Mouse (Mus musculus) gastrocnemius, adult 18-20 months (tissue): ENCODE results near the gene Lmna. TPM values are rescaled to one million over a fixed set of nuclear protein-coding genes. Genes with fewer than 3 reads are reported as not detected.

Source experiments
- DNase-seq: peaks from one replicate; pipeline ENCODE4 v3.0.0; 2021; ENCODE audit warnings: low spot score
- total RNA-seq, 2 experiments: library from RNA; stranded (reverse); gene quantifications; 2 replicates each; pipeline ENCODE4 v1.2.3; 2021

The Lmna gene
- total RNA-seq, 2 experiments from 2014 or later = 68.3 to 89.6 TPM

DNA sequence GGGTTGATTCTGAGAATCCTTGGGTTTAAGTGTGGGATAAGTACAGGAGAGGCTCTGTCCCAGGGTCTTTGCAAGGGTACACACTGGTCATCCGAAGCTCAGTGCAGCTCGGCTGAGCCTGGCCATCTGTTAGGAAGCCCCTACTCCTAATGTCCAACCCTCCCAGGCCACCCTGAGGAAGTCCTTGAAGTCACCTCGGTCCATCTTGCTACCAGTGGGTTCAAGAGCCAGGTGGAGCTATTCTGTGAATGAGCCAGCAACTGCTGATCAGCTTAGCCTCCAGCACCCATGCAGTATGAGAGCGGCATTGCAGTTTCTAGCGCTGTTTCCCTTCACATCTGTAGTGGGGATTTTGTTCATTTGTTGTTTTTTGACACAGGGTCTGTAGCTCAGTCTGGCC is 30.3 kb upstream of the Lmna start:
- DNase-seq = no peak

DNA sequence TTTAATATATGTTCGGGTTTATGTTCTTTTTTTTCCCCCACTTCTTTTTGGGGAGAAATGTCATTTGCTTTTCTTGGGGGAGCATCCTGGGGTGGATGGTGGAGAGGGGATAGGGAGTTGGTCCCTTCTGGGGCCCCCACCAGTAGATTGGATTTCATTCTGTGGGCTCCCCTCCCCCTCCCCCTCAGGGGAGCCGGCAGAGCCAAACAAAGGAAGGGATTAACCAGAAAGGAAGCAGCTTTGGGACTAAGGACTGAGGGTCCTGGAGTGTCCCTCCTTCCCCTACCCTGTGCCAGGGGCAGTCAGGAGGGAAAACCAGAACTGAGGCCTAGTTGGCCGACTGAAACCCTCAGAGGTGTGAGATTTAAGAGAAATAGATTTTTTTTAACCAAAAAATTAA is 29.6 kb upstream of the Lmna start:
- DNase-seq = no peak

DNA sequence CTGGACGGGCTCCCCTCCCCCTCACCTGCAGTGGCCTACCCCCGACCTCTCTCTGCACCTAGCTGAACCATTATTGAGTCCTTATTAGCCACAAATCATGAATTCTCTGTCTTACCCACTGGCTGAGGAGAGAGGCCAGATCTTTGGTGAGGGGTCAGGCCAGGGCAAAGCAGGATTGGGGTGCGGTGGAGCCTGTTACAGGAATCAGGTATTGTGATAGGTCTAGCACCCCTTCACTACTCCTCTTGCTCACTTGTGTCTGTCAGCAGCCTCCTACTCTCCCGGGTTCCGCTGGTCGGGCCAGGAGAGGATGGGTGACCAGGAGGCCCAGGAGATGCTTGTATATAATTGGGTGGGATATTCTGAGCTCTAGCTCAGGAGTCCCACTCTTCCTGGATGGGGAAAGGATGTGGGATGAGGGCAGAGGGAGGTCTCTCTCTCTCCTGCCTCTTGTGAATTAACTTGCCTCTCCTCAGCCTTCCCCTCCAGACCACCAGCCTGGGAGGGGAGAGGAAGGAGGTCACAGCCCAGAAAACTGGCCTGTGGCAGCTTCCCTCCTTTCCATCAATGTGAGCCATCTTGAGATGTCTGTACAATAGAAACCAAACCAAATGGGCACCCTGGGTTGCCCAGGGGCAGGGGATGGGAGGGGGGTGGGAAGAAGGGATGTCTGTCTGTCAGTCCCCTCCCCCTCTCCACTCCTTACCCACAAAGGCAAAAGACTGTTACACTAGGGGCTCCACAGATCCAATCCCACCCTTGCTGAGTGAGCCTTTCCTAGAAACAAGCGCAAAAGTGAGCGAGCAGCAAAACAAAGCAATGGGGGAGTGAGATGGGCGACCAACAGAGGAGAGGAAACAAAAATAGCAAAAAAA is 28.8 kb upstream of the Lmna start:
- DNase-seq = no peak

DNA sequence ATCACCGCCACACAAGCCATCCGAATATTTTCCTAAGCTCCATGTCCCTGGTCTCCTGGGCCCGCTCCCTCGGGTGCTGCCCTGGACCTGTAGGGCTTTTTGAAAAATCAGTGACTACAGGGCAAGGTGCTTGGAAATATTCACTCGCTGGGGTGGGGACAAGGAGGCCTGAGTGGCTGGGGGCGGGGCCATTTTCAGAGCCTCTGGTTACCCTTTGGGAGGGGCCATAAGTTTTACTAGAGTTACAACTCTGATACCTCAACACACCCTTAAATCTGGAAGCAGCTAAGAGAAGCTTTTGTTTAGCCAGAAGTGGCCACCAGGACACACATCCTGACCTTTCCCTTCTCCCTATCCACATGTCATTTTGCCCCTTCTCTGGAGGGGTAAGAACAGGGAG is 27.4 kb upstream of the Lmna start:
- no peak for DNase-seq

DNA sequence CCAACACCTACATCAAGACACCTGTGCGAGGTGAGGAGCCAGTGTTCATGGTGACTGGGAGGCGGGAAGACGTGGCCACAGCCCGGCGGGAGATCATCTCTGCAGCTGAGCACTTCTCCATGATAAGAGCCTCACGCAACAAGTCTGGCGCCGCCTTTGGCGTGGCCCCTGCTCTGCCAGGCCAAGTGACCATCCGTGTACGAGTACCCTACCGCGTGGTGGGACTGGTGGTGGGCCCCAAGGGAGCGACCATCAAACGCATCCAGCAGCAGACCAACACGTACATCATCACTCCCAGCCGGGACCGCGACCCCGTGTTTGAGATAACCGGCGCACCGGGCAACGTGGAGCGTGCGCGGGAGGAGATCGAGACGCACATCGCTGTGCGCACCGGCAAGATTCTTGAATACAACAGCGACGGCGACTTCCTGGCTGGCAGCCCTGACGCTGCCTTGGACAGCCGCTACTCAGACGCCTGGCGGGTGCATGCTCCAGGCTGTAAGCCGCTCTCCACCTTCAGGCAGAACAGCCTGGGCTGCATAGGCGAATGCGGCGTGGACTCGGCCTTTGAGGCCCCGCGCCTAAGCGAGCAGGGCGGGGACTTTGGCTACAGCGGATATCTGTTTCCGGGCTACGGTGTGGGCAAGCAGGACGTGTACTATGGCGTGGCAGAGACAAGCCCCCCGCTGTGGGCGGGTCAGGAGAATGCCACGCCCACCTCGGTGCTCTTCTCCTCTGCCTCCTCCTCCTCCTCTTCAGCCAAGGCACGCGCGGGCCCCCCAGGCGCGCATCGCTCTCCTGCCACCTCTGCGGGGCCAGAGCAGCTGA is 26.6 kb upstream of the Lmna start:
- DNase-seq = peak; percentile 70

DNA sequence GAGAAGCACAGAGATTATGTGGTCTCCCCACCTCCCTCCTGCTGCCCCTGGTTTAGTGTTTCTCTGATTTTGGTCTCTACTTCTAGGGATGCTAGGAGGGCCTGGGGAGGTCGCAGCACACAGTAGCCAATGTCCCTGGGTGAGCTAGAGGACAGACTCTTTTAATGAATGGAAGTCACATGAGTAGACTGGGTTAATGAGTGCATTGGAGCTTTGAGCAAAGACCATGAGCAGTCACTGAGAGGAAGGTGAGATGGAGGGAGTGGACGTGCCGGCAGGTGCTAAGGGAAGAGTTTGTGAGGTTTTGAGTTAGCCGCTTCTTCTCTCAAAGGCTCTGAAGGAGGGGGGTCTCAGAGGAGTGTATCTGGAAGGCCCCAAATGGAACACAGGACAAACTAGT is 25.8 kb upstream of the Lmna start:
- DNase-seq = no peak

DNA sequence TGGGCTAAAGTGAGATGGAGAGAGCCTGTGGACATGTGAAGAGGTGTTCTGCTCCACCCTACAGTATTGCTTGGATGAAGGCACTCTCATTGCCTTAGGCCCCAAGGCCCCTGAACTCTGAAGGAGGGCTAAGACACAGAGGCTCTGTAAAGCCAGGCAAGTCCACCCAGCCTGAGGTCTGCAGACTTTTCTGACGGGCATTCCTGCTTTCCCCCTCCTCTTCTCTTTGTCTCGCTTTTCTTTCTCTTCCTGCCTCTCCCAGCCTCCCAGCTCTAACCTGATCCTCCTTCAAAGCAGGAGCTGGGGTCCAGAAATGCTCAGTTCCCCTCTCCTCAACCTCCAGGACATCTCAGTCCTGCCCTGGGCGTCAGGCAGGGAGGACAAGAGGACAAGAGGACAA is 25.2 kb upstream of the Lmna start:
- DNase-seq = no peak

DNA sequence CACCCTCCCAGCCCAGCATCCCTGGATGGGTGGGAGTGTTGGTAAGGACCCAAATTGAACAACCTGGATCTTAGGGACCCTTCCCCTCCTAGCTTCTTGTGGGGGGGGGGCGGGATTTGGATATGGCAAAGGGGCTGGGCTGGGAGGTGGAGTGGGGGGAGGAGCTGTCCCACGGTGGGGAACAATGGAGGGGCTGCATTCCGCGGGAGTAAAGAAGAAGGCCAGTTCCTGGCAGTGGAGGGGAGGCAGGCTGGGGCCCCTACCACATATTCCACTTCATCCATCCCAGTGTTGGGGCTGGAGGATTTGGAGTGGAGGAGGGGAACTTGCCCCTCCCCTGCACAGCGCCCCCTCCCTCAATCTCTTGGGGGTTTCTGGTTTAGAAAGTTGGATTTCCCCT is 23.9 kb upstream of the Lmna start:
- no peak for DNase-seq

DNA sequence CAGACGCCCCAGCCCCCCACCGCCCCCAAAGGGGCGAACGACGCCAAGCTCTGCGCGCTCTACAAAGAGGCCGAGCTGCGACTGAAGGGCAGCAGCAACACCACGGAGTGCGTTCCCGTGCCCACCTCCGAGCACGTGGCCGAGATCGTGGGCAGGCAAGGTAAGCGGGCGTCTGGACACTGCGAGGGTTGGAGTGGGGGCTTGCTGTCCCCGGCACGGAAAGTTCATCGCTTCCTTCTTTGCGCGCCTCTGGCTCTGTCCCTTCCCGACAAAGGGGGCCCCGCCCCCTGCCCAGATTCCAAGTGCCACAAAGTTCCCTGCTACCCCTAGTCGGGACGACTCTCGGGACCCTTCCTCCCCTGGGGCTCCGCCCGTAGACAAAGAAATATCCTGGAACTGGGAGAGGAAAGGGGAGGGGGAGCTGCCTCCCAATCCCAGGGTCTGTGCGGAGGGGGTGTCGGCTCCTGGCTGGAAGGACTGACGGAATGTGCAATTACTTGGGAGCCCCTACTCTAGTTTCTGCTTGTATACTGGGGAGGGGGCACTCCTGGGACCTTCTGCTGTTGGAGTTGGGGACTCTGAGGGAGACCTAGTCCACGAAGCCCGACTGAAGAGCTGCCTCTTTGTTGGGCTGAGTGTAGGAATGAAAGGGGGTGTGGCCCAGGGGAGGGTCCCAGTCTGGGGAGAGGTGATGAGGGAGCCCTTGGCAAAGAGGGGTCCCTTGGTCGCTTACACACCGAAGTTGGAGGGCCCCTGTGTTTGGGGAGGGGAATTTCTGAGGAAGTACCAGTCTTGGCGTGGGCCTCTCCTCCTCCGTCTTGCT is 23.1 kb upstream of the Lmna start:
- DNase-seq = no peak

DNA sequence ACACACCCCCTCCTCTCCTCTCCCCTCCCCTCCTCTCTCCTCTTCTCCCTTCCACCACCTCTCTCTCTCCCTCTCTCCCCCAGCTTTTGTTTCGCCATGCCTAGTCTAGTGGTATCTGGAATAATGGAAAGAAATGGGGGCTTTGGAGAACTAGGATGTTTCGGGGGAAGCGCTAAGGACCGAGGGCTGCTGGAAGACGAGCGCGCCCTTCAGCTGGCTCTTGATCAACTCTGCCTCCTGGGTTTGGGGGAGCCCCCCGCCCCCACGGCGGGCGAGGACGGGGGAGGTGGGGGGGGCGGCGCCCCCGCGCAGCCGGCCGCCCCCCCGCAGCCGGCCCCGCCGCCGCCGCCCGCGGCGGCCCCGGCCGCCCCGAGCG is 22.5 kb upstream of the Lmna start, which contains the start of gene Mex3a:
TSS of gene Mex3a (plus strand) at position 97 of the 376 bp plus-strand sequence.
- no peak for DNase-seq

DNA sequence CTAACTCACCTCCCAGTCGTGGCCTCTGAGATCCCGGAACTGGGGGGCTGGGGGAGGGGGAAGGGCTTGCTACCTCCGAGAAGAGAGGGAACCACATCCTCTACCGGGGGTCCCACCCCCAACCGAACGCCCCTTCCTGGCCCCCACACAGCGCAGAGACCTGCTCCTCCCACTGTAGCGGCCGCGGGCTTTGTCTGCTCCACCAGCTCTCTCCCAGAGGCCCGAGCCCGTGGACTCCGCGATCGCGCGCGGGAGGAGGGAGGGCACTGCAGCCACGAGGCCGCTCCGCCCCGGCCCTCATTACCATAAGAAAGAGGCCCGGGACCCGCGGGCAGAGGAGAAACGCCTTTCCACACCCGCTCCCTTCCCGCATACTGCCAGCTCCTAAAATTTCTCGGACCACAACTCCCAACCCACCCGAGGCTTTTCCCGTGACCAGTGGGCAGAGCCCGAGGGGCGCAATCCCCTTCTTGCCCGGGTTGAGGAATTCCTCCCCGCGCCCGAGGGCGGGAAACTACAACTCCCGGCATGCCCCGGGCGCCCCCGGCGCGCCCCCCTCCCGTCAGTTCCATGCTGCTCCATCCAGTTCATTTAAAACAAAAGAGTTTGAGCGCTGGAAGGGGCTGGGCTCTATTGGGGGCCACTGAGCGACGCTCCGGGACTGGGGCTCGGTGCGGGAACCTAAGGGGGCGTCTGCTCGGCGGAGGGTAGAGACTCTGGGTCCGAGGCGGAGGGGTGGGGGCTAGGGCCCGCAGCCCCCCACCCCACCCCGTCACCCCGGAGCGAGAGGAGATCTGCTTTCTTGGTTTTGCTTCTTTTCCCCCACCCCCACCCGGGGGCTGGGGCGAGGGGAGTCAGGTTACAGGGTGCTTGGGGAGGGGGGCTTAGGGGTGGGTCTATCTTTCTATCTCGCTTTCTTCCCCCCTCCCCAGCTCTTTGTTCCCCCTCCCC is 21.9 kb upstream of the Lmna start:
- peak; percentile 84 for DNase-seq

DNA sequence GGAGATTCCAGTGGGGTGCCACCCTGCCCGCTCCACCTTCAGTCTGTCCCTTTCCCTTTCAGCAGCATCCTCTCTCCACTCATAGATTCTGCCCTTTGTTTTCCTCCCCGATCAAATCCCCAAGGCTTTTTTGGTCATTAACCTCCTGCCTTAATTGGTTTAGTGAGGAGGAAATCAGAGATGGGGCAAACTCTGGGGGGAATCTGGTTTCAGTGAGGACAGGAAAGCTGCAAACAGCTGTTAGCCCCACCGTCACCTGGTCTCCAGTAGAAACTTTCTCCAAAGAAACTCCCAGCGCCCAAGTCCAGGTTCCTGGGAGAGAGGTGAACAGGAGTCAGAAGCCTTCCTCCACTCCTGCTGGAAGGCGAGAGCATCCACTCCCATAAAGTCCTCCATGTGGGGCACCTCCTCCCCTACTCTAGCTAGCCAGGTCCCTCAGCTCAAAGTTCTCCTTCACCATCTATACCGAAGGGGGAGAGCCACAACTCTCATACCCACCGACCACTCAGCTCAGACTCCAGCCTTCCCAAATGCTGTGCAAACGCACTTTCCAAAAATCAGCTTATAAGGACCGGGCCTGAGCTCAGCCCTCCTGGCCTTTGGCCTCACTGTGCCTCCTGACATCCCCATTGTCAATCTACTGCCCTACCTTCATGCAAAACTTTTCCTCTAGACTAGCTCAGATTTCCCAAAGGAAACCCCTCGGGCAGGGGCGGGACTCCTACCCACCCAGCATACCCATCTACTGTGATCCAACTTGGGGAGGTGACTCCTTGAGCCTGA is 20.5 kb upstream of the Lmna start:
- no peak for DNase-seq

DNA sequence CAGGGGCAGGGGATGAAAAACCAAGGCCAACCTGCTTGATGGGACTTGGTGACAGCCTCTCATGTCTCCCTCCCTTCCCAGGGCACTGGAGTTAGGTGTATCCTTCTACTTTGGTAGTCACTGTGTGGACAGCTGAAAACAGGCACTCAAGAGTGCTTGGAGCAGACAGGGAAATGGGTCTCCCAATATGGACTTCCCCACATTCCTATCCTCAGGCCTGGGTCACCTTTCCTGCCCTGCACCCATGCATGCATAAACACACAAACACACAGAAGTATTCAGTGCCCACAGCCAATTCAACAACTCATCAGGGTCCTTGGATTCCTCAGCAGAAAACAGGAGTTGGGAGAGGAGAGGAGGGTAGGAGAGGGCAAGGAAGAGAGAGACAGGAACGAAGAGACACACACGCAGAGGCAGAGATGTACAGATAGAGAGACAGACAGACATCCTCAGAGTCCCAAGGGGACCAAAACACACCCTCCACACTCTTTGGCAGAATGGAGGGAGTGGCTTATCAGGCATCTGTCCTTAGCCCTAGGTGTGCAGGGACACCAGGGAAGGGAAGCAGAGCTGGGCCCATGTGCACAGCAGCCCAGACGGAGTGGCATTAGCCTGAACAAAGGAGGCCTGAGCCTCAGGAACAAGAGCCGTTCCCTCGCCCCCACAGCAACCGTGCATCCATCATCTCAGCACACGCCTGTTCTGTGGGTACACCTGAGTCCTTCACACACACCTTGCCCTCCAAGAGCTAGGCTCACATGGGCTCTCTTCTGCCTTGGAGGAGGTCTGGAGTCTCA is 19.6 kb upstream of the Lmna start:
- DNase-seq = no peak

DNA sequence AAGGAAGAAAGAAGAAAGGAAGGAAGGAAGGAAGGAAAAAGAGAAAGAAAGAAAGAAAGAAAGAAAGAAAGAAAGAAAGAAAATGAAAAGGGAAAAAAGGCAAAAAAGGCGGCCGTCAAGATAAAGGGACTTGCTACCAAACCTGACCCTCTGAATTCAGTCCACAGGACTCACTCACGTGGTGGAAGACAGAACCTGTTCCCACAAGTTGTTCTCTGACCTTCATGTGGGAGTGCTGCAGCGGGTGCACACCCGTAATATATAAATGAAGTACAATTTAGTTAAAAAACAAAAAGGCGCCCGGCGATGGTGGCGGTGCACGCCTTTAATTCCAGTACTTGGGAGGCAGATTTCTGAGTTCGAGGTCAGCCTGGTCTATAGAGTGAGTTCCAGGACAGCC is 18.9 kb upstream of the Lmna start:
- DNase-seq = no peak

DNA sequence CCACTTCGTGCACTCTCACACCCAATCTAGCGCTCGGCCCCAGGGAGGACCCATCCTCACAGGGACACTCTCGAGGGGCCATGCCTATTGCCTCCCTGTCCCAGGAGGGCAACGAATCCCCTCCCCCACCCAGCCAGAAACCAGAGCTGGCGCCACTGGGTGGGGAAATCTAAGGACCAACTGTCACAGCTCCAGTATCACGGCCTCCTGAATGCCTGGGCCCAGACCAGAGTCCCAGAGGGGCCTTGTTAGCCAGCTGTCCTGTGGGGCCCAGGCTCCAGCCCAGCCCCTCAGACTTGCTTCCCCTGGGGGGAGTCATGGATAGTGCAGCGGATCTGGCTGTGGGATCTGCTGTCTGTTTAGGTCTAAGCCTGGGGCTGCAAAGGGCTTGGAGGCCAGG is 17.8 kb upstream of the Lmna start:
- no peak for DNase-seq

DNA sequence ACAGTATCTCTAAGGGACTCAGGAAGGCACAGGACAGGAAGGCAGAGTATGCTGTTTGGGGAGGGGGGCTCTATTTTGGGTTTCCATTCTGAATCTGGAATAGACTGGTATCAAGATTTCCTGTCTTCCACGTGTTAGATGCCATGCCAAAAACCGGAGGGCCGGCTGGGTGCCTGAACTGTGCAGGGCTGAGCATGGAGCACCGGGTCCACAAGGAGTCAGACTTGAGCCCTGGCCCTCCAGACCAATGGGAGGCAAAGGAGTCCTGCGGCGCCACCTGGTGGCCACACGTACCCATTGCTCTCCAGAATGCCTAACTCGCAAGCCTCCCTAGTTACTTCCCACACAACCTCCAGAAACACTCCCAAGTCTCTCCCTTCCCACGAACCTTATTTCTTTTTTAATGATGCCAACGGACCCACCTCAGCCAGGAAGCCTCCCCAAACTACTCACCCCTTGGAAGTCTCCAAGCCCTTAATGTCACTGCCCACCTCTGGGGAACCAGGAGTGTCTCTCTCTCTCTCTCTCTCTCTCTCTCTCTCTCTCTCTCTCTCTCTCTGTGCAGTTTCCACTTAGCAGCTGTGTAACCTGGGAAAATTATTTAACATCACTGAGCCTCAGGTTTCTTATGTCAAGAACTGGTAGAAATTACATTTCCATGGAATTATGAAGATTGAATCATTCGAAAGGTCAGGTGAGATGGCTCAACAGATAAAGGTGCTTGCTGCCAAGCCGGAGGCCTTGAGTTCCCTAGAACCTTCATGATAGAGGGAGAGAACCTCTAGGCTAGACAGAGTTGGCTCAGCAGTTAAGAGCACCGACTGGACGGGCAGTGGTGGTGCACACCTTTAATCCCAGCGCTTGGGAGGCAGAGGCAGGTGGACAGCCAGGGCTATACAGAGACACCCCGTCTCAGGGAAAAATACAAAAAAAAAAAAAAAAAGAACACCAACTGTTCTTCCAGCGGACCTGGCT is 16.7 kb upstream of the Lmna start:
- DNase-seq = peak; percentile 87

DNA sequence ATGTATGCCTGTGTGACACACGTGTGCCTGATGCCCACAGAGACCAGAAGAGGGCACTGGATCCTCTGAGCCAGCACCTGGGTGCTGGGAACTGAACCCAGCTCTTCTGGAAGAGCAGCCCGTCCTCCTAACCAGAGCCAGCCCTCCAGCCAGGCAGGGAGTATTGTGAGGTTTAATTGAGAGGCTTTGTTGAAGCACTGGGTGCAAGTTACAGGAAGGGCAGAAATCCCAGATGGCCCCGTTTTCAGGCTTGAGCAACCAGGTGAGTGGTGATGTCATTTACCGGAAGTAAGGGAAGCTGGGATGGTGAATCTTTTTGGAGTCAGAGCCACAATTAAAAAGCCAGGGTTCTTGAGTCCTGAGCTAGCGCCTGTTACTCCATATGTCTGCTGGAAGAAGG is 15.3 kb upstream of the Lmna start:
- DNase-seq = no peak

DNA sequence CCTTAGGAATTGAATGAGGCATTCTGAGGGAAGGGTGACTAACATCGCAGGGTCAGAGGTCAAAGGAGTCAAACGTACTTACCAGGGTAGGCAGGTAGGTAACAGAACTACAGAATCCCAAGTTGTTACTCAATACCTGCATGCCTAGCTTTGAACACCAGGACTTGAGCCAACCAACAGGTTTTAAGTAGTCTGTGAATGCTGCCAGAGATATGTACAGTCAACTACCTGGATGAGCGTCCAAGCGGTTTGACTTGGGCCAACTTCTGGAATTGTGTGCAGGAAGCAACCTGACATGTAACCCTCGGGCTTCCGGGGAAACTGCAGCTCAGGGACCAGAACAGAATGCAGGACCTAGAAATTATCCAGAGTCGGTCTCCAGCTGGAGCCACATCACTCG is 13.3 kb upstream of the Lmna start:
- no peak for DNase-seq
